Mouse (Mus musculus) heart, postnatal 0 days (tissue): Measurements from ENCODE around the gene Hoxa11. TPM values are rescaled to one million over a fixed set of nuclear protein-coding genes. Genes with fewer than 3 reads are reported as not detected.

Experiments used
- ATAC-seq: fragments of 200-750 bp; cut with Nextera tagmentation; 2 replicates; pipeline ENCODE4 v1.8.0; 2017; ENCODE audit warnings: low read depth, moderate number of reproducible peaks, moderate library complexity; ENCODE audit not compliant: insufficient read depth
- DNase-seq: peaks from one replicate; pipeline ENCODE4 v3.0.0-alpha.2; 2016; ENCODE audit warnings: low spot score
- H3K27ac ChIP-seq: fragments of 300-500 bp; sonication (generic); 2 replicates; pipeline ENCODE4 v1.5.1; 2014; ENCODE audit warnings: low read depth, mild to moderate bottlenecking
- H3K27me3 ChIP-seq: fragments of 300-500 bp; sonication (generic); 2 replicates; pipeline ENCODE4 v1.6.1; 2014; ENCODE audit warnings: low read length, mixed read lengths; ENCODE audit not compliant: control insufficient read depth, insufficient read depth
- H3K36me3 ChIP-seq: fragments of 300-500 bp; sonication (generic); replicated peaks from 2 replicates; pipeline ENCODE4 v1.6.1; 2014; ENCODE audit warnings: low read length, mixed read lengths; ENCODE audit not compliant: control insufficient read depth, insufficient read depth
- H3K4me1 ChIP-seq: fragments of 300-500 bp; sonication (generic); 2 replicates; pipeline ENCODE4 v1.6.1; 2014; ENCODE audit warnings: antibody characterized with exemption; ENCODE audit not compliant: control insufficient read depth, insufficient read depth
- H3K4me2 ChIP-seq: fragments of 300-500 bp; sonication (generic); 2 replicates; pipeline ENCODE4 v1.6.1; 2014; ENCODE audit warnings: low read depth, mild to moderate bottlenecking, low read length, moderate library complexity
- H3K4me3 ChIP-seq: fragments of 300-500 bp; sonication (generic); 2 replicates; pipeline ENCODE4 v1.5.1; 2014; ENCODE audit warnings: low read depth, low read length
- H3K9ac ChIP-seq: fragments of 300-500 bp; sonication (generic); replicated peaks from 2 replicates; pipeline ENCODE4 v1.6.1; 2014; ENCODE audit warnings: low read depth, low read length, mixed read lengths
- H3K9me3 ChIP-seq: fragments of 300-500 bp; sonication (generic); replicated peaks from 2 replicates; pipeline ENCODE4 v1.6.1; 2016; ENCODE audit warnings: low read length; ENCODE audit not compliant: control insufficient read depth
- CTCF ChIP-seq: IDR thresholded peaks from 2 replicates; pipeline ENCODE4 v1.5.1; 2016; ENCODE audit warnings: antibody characterized with exemption, control low read depth, low read depth
- EP300 ChIP-seq: IDR thresholded peaks from 2 replicates; pipeline ENCODE4 v1.6.1; 2016; ENCODE audit warnings: antibody characterized with exemption, low read depth
- WGBS: fragments of 180-500 bp; shearing (Covaris S2); extraction: QIAGEN DNeasy Blood & Tissue Kit; methylation state at CpG from one replicate; pipeline ENCODE4 v1.1.7; 2014; 5-methylcytosine and 5-hydroxymethylcytosine counted together
- polyA plus RNA-seq: library from polyadenylated mRNA; unstranded; fragments of >200 nt; fragmentation: Nextera tagmentation; extraction: Ambion mirVana; gene quantifications from 2 replicates; pipeline ENCODE4 v1.2.1, GENCODE M21; 2015
- total RNA-seq: library from RNA; depleted of rRNA; stranded (reverse); fragments of >200 nt; gene quantifications from 2 replicates; pipeline ENCODE4 v1.2.3, GENCODE M21; 2014; ENCODE audit warnings: low replicate concordance

Hoxa11 gene
- total and polyA plus RNA-seq, 2 experiments from 2014 or later: 0.11 TPM; not detected in 1

DNA sequence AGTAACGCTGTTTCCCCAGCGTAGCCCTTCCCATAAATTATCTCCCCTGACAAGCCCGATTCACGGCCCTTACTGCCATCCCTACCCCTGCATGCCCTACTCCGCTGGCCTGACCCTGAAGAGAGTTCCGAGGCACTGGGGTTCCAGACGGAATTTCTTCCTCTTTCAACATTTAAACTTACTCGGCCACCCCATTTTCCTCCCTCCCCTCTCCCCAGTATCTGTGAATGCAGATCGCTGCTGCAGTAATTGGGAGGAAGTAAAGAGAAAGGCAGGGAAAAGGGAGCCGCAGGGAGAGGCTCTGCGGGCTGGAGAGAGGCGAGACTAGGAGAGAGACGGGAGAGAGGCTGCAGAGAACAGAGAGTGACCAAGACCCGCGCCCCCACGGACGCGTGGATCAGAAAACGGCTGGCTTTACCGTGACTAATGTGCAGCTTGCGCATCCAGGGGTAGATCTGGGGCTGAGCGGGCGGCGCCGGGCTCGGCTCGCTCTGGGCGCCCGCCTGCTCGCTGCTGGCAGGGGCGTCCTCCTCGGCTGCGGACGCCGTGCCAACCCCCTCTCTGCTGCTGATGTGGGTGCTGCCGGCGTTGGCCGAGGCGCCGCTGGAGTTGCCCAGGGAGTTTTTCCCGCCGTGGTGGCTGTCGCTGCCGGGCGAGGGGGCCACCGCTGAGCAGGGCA is 42.1 kb downstream of the Hoxa11 start:
- Histone ChIP-seq H3K4me3 (peak overlapping the region; percentile 48), H3K27ac (no peak overlapping the region), H3K4me1 (no peaks in the 10 kb centered on the region), H3K9ac (no peak overlapping the region; the same call in 1 of the 2 replicates), H3K9me3 (no peaks in the 10 kb centered on the region), H3K4me2 (peak overlapping the region; percentile 56), H3K27me3 (peaks cover 99% of the 10 kb centered on the region), H3K36me3 (no peaks in the 10 kb centered on the region)
- TF ChIP-seq CTCF (no peak), EP300 (no peak)
- 0 out of 2 replicates have a peak, but pooled peaks have one; percentile 27 for ATAC-seq
- no peak for DNase-seq
- 2% methylated on average over 46 of the region's 46 CpGs for WGBS

DNA sequence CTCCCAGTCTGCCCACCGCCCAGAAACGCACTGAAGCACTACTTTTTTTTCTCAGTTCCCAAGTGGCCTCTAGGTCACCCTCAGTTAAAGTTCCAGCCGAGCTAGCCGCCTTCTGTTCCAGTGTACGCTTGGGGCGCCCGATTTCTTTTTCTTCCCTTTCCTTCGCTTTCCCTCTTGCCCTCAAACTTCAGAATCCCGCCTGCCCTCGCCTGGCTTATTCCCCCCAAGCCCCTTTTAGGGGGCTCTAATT is 42.6 kb downstream of the Hoxa11 start:
- TF ChIP-seq CTCF (no peak), EP300 (no peak)
- DNase-seq (no peak), ATAC-seq (no peak)
- peak overlapping the region; percentile 56 for H3K4me2 ChIP-seq
- H3K4me3 ChIP-seq: peak overlapping the region; percentile 48
- H3K36me3 ChIP-seq: no peaks in the 10 kb centered on the region
- 4% methylated on average over 10 of the region's 10 CpGs for WGBS
- no peaks in the 10 kb centered on the region for H3K9me3 ChIP-seq
- no peak overlapping the region for H3K9ac ChIP-seq
- peaks cover 99% of the 10 kb centered on the region for H3K27me3 ChIP-seq
- H3K4me1 ChIP-seq: no peaks in the 10 kb centered on the region
- H3K27ac ChIP-seq: no peak overlapping the region

DNA sequence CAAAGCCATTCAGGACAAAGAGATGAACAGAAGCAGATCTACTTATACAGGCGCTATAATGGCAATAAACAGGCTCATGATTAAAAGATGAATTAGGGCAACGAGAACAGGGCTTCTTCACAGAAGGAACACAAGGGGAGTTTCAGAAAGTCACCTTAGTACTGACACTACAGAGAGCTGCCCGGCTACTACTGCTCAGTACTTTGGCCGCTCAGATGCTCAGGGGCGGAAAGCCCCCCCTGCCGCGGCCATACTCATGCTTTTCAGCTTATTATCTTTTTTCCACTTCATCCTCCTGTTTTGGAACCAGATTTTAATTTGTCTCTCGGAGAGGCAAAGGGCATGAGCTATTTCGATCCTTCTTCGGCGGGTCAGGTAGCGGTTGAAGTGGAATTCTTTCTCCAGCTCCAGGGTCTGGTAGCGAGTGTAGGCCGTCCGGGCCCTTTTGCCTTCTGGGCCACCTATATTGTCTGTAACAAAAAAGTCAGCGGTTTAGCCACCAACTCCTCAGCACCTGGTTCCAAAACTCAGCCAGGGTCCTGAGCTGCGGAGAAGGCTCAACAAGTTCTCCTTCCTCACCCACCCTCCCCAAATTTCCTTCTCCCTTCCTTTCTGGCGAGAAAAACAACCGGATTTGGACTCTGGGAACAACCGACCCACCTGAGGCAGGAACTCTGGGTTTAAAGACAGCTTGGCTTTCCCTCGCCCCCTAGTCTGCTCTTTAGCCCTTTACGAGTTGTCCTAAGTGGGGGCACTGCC is 43.1 kb downstream of the Hoxa11 start:
- Histone ChIP-seq H3K4me2 (peak overlapping the region; percentile 56), H3K9me3 (no peaks in the 10 kb centered on the region), H3K27ac (no peak overlapping the region), H3K9ac (no peak overlapping the region), H3K36me3 (no peaks in the 10 kb centered on the region), H3K4me1 (no peaks in the 10 kb centered on the region), H3K4me3 (peak overlapping the region; percentile 48), H3K27me3 (peaks cover 100% of the 10 kb centered on the region)
- DNase-seq (no peak), ATAC-seq (no peak)
- TF ChIP-seq EP300 (no peak), CTCF (no peak)
- WGBS: 15% methylated on average over 22 of the region's 22 CpGs

DNA sequence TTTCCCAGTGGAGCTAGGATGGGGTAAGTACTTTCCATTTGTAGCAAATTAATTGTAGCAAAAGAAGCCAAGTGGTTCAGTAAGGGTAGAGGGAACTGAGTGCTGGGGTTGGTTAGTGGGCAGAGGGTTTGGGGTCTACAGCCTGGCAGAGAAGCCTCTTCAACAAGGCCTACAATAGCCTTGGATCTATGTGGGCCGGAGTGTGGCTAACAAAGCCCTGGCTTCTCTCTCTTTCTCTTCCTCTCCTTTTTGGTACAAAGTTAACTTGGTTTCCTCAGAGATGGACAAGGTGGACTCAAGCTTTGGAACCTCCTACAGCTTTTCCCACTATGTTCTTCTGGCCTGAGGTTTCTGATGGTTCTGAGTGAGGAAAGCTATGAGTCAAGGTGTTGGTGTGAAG is 44.3 kb downstream of the Hoxa11 start:
- Histone ChIP-seq H3K4me3 (no peak overlapping the region), H3K27ac (no peak overlapping the region), H3K4me2 (no peak overlapping the region), H3K4me1 (no peaks in the 10 kb centered on the region), H3K9me3 (no peaks in the 10 kb centered on the region), H3K27me3 (peaks cover 100% of the 10 kb centered on the region), H3K36me3 (no peaks in the 10 kb centered on the region), H3K9ac (no peak overlapping the region)
- no peak for DNase-seq
- no peak for ATAC-seq
- 21% methylated on average over 1 of the region's 1 CpGs for WGBS
- TF ChIP-seq CTCF (no peak), EP300 (no peak)

DNA sequence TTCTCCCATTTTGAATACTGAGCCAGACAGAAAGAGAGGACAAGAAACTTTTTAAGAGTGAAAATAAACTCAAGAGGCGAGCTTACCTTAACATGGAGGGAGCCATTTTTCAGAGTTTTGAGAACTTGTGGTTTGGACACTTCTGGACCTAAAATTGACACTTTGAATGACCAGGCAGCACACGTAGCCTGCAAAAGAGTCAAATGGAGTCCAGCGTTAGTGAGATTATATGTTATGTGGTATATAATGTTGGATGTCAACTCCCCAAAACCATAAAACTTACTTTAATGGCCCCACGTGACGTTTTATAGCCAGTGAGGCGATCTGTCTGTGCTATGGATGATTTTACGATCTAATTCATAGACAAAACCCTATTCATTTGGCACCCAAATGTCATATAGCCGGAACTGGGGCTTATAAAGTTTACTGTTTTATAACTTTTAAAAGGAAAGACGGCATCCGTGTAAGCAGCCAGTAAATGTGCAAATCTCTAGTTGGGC is 44.8 kb downstream of the Hoxa11 start:
- DNase-seq (no peak), ATAC-seq (no peak)
- Histone ChIP-seq H3K9ac (no peak overlapping the region), H3K4me1 (no peaks in the 10 kb centered on the region), H3K27ac (no peak overlapping the region), H3K4me3 (no peak overlapping the region), H3K27me3 (peaks cover 100% of the 10 kb centered on the region), H3K4me2 (no peak overlapping the region), H3K9me3 (no peaks in the 10 kb centered on the region), H3K36me3 (no peaks in the 10 kb centered on the region)
- 27% methylated on average over 10 of the region's 10 CpGs for WGBS
- TF ChIP-seq EP300: no peak
